Mouse (Mus musculus) C2C12 (cell line): ENCODE measurements around the gene Gm17606.

Experiments used
- CTCF ChIP-seq: IDR thresholded peaks from one replicate; pipeline ENCODE4 v1.5.1; 2011; ENCODE audit not compliant: control insufficient read depth, insufficient read depth, insufficient read length
- MAX ChIP-seq: IDR thresholded peaks from one replicate; pipeline ENCODE4 v1.6.1; 2011; ENCODE audit warnings: mild to moderate bottlenecking, control low read depth
- MYOG ChIP-seq: IDR thresholded peaks from one replicate; pipeline ENCODE4 v1.6.1; 2011; ENCODE audit not compliant: control insufficient read depth, insufficient read length; ENCODE audit errors: extremely low read depth

DNA sequence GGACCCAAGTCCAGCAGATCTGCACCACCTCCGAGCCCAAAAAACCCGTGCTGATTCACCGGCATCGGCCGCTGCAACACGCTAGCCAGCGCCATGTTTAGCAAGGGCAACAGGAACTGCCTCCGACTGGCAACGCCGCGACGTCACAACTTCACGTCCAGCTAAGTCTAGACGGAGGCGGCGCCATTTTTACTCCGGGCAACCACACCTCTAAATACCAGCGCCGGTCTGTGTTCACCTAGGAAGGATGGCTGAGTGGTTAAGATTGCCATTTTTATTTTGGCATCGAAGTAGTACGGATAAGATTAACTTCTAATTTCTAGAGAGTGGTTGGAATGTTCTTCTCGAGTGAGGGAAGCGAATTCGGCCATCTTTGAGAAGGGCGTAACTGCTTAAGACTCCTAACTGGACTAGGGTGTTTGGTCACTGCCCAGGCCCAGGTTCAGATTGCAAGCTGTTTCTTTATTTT is 22.8 kb upstream of the Gm17606 start, which contains the start of gene Psmb5:
- TF ChIP-seq CTCF, result no peak
- no peak for TF ChIP-seq MAX
- no peak for TF ChIP-seq MYOG
